Mouse (Mus musculus): Measurements from ENCODE around the gene Nell2.
"Not testable (repeated sequence)": the region's sequence is repeated elsewhere in the genome, so short reads cannot be mapped to it uniquely, and the experiment has no call there.

Gene Nell2

GRCm38 (mm10) chr15:95527948-95528861 lies at the start of gene Nell2:
Gene Nell2 (minus strand): TSS chr15:95528559.
- in situ Hi-C loops (cut with MboI; ENCODE audit: low pct_unique_long_range_greater_than_20kb in 1 of 2, low sequenced_read_pairs in 2 of 2, unreplicated experiment in 1 of 2), result no loop called here

- in situ Hi-C loops (cut with MboI; ENCODE audit: low pct_unique_long_range_greater_than_20kb in 1 of 2, low sequenced_read_pairs in 2 of 2, unreplicated experiment in 1 of 2), result loop anchor here in 1 of 2 experiments (25.0 kb wide), 1 partner anchor 812 kb away; no protein-coding TSS in a partner anchor
Observed at GRCm38 (mm10) chr15:95574661-95575060, 46.3 kb upstream of the Nell2 start.

GRCm38 (mm10) chr15:95569606-95570005 lies 41.2 kb upstream of the Nell2 start:
- in situ Hi-C loops (cut with MboI; ENCODE audit: low pct_unique_long_range_greater_than_20kb in 1 of 2, low sequenced_read_pairs in 2 of 2, unreplicated experiment in 1 of 2), result loop anchor here in 1 of 2 experiments (25.0 kb wide), 1 partner anchor 807 kb away; no protein-coding TSS in a partner anchor

DNA sequence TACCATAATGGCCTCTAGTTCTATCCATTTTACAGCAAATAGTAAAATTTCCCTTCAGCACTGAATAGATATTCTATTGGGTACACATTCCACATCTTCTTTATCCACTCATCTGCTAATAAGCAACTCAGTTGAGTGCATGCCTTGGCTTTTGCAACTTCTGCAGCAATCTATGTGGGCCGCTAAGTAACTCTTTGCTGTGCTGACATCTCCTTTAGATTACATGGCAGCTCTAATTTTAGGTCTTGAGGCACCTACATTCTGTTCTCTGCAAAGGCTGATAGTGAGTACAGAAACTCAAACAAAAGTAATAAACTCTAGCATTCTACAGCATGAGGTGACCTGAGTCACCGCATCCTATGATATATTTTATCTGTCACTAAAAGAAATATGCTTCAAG lies 36.8 kb upstream of the Nell2 start:
- in situ Hi-C loops (cut with MboI; ENCODE audit: low pct_unique_long_range_greater_than_20kb in 1 of 2, low sequenced_read_pairs in 2 of 2, unreplicated experiment in 1 of 2), result loop anchor here in 1 of 2 experiments (25.0 kb wide), 1 partner anchor 803 kb away; no protein-coding TSS in a partner anchor

GRCm38 (mm10) chr15:95561303-95561702 lies 32.9 kb upstream of the Nell2 start:
- in situ Hi-C loops (cut with MboI; ENCODE audit: low pct_unique_long_range_greater_than_20kb in 1 of 2, low sequenced_read_pairs in 2 of 2, unreplicated experiment in 1 of 2), result loop anchor here in 1 of 2 experiments (25.0 kb wide), 1 partner anchor 799 kb away; no protein-coding TSS in a partner anchor

GRCm38 (mm10) chr15:95550011-95550410 lies 21.7 kb upstream of the Nell2 start:
- in situ Hi-C loops (cut with MboI; ENCODE audit: low pct_unique_long_range_greater_than_20kb in 1 of 2, low sequenced_read_pairs in 2 of 2, unreplicated experiment in 1 of 2), result loop anchor here in 1 of 2 experiments (25.0 kb wide), 1 partner anchor 788 kb away; no protein-coding TSS in a partner anchor

- in situ Hi-C loops (cut with MboI; ENCODE audit: low pct_unique_long_range_greater_than_20kb in 1 of 2, low sequenced_read_pairs in 2 of 2, unreplicated experiment in 1 of 2), result no loop called here
Observed at GRCm38 (mm10) chr15:95542632-95543031, 14.3 kb upstream of the Nell2 start.

GRCm38 (mm10) chr15:95536724-95537123 lies 8.4 kb upstream of the Nell2 start:
- in situ Hi-C loops (cut with MboI; ENCODE audit: low pct_unique_long_range_greater_than_20kb in 1 of 2, low sequenced_read_pairs in 2 of 2, unreplicated experiment in 1 of 2), result no loop called here

GRCm38 (mm10) chr15:95536230-95536629 lies 7.9 kb upstream of the Nell2 start:
- in situ Hi-C loops (cut with MboI; ENCODE audit: low pct_unique_long_range_greater_than_20kb in 1 of 2, low sequenced_read_pairs in 2 of 2, unreplicated experiment in 1 of 2), result no loop called here

GRCm38 (mm10) chr15:95534644-95535043 lies 6.3 kb upstream of the Nell2 start:
- in situ Hi-C loops (cut with MboI; ENCODE audit: low pct_unique_long_range_greater_than_20kb in 1 of 2, low sequenced_read_pairs in 2 of 2, unreplicated experiment in 1 of 2), result no loop called here

GRCm38 (mm10) chr15:95527461-95527947 lies 855 bp downstream of the Nell2 start:
- in situ Hi-C loops (cut with MboI; ENCODE audit: low pct_unique_long_range_greater_than_20kb in 1 of 2, low sequenced_read_pairs in 2 of 2, unreplicated experiment in 1 of 2), result no loop called here

- in situ Hi-C loops (cut with MboI; ENCODE audit: low pct_unique_long_range_greater_than_20kb in 1 of 2, low sequenced_read_pairs in 2 of 2, unreplicated experiment in 1 of 2), result no loop called here
Observed at GRCm38 (mm10) chr15:95526626-95527411, 1.5 kb downstream of the Nell2 start.

GRCm38 (mm10) chr15:95525997-95526396 lies 2.4 kb downstream of the Nell2 start:
- in situ Hi-C loops (cut with MboI; ENCODE audit: low pct_unique_long_range_greater_than_20kb in 1 of 2, low sequenced_read_pairs in 2 of 2, unreplicated experiment in 1 of 2), result no loop called here

- in situ Hi-C loops (cut with MboI; ENCODE audit: low pct_unique_long_range_greater_than_20kb in 1 of 2, low sequenced_read_pairs in 2 of 2, unreplicated experiment in 1 of 2), result no loop called here
Observed at GRCm38 (mm10) chr15:95518204-95518603, 10.2 kb downstream of the Nell2 start.

DNA sequence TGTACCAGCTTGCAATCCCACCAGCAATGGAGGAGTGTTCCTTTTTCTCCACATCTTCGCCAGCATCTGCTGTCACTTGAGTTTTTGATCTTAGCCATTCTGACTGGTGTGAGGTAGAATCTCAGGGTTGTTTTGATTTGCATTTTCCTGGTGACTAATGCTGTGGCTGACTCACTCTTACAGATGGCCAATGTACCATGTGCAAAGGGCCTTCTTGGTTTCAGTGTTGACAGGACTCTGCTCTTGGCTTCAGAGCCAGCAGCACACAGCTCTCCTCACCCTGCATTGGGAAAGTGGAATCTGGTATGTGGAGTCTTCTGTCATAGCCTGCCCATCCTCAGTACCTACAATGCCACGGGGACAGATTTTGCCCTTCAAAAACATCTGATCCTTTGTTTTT lies 15.1 kb downstream of the Nell2 start:
- in situ Hi-C loops (cut with MboI; ENCODE audit: low pct_unique_long_range_greater_than_20kb in 1 of 2, low sequenced_read_pairs in 2 of 2, unreplicated experiment in 1 of 2), result not testable (repeated sequence)

DNA sequence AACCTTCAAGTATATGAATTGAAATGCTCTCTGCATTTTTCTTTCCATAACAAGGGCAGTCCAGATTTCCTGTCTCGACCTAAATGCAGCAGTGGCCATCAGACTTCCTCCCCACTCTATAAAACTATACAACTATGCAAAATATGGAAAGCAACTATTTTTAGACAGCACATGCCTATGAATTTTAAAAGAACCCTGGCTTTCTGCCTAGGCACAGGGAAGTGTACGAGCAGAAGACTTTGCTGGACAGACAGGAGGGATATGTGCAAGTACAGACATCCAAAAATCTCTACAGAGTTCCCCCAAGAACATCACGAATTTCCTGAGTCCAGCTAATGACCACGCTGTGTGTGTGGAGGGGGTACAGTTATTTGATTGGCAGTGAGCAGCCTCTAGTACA lies 32.7 kb downstream of the Nell2 start:
- in situ Hi-C loops (cut with MboI; ENCODE audit: low pct_unique_long_range_greater_than_20kb in 1 of 2, low sequenced_read_pairs in 2 of 2, unreplicated experiment in 1 of 2), result no loop called here

DNA sequence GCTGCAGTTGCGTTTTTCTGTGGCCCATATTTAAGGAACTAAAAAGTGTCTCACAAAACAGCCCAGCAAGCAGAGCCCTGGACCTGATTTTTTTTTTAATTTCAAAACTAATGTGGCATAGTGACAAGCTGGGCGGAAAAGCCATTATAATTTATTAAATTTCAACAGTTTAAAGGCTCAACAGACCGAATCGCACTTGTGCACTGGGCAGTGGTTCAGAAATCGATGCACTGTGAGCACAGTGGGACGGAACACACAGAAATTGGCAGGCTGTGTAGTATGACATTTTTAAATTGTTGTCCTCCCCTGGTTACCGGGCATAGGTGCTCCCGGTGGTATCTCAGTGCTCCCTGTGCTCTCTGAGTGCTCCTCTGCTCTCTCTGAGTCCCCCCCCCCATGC lies 33.2 kb downstream of the Nell2 start:
- in situ Hi-C loops (cut with MboI; ENCODE audit: low pct_unique_long_range_greater_than_20kb in 1 of 2, low sequenced_read_pairs in 2 of 2, unreplicated experiment in 1 of 2), result no loop called here

- in situ Hi-C loops (cut with MboI; ENCODE audit: low pct_unique_long_range_greater_than_20kb in 1 of 2, low sequenced_read_pairs in 2 of 2, unreplicated experiment in 1 of 2), result no loop called here
Observed at GRCm38 (mm10) chr15:95492201-95492600, 36.2 kb downstream of the Nell2 start.

DNA sequence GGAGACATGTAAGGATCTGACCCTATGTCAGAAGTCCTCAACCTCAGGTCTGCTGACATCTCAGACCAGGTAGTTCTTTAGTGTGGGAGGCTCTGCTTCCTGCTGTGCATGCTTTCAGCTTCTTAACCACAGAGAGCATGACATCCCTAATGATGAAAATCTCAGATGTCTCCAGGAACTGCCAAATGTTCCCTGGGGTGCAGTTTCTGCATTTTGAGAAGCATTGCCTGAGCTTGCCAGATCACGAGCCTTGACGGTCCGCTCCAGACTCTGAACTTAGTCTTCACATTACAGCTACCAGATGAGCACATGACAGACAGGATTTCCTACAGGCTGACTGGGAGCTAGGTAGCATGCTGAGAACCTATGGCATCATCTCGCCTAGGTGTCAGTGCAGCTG lies 39.2 kb downstream of the Nell2 start:
- in situ Hi-C loops (cut with MboI; ENCODE audit: low pct_unique_long_range_greater_than_20kb in 1 of 2, low sequenced_read_pairs in 2 of 2, unreplicated experiment in 1 of 2), result no loop called here
